Mouse (Mus musculus) lung, adult 2 months (tissue): Measurements from ENCODE around the gene Lgals12. TPM values are rescaled to one million over a fixed set of nuclear protein-coding genes. Genes with fewer than 3 reads are reported as not detected.

Source experiments
- DNase-seq: peaks from one replicate; pipeline ENCODE4 v3.0.0; 2022
- H3K4me1 ChIP-seq: fragments of 200-500 bp; 2 replicates; pipeline ENCODE4 v1.6.1; 2011; ENCODE audit warnings: low read length; ENCODE audit not compliant: control insufficient read depth, insufficient read depth
- H3K4me3 ChIP-seq: fragments of 200-500 bp; replicated peaks from 2 replicates; pipeline ENCODE3; 2011; ENCODE audit warnings: low read depth, mild to moderate bottlenecking, control low read depth, low read length; ENCODE audit errors: extremely low read depth
- CTCF ChIP-seq: fragments of 200-500 bp; IDR thresholded peaks from 2 replicates; pipeline ENCODE4 v1.5.1; 2011; ENCODE audit warnings: mild to moderate bottlenecking, low read length, control low read depth; ENCODE audit not compliant: insufficient read depth
- POLR2A ChIP-seq: fragments of 200-500 bp; IDR thresholded peaks from 2 replicates; pipeline ENCODE4 v1.6.1; 2011; ENCODE audit warnings: low read depth, mild to moderate bottlenecking, control low read depth, low read length, borderline replicate concordance; ENCODE audit errors: extremely low read depth
- WGBS: fragments of 180-500 bp; shearing (Covaris S2); methylation state at CpG from one replicate; pipeline ENCODE4 v1.1.7; 2018; 5-methylcytosine and 5-hydroxymethylcytosine counted together
- polyA plus RNA-seq: library from polyadenylated mRNA; depleted of rRNA; stranded (reverse); fragments of >200 nt; gene quantifications from 2 replicates; pipeline ENCODE4 v1.2.3, GENCODE M21; 2012; rRNA removed

Lgals12 gene
- 3.2 and 6.0 TPM in 2 replicates for polyA plus RNA-seq

GRCm38 (mm10) chr19:7606801-7607689, at the start of gene Lgals12:
Gene Lgals12, minus strand, starts transcription at chr19:7607193.
- H3K4me3 ChIP-seq, result peak within 1 kb of the TSS; percentile 25
- 10% methylated on average over 15 of the region's 15 CpGs for WGBS
- peak; percentile 28 for DNase-seq
- H3K4me1 ChIP-seq, result peaks cover 9% of the 10 kb centered on the region
- TF ChIP-seq POLR2A (no peak), CTCF (no peak)

GRCm38 (mm10) chr19:7648913-7649666, 42.1 kb upstream of the Lgals12 start:
- TF ChIP-seq POLR2A (no peak), CTCF (no peak)
- no peak overlapping the region for H3K4me3 ChIP-seq
- DNase-seq, result no peak
- no peaks in the 10 kb centered on the region for H3K4me1 ChIP-seq
- 79% methylated on average over 8 of the region's 8 CpGs for WGBS

- DNase-seq, result no peak
Observed at GRCm38 (mm10) chr19:7633786-7634185, 26.8 kb upstream of the Lgals12 start.

GRCm38 (mm10) chr19:7633021-7633420, 26.0 kb upstream of the Lgals12 start:
- no peak for DNase-seq
- H3K4me3 ChIP-seq, result no peak overlapping the region
- no peak for TF ChIP-seq CTCF
- no peak for TF ChIP-seq POLR2A
- H3K4me1 ChIP-seq, result no peaks in the 10 kb centered on the region

More at GRCm38 (mm10) chr19:7633786-7634185, 26.8 kb upstream of the Lgals12 start:
- TF ChIP-seq POLR2A (no peak), CTCF (no peak)
- WGBS, result 70% methylated on average over 1 of the region's 1 CpGs
- H3K4me3 ChIP-seq, result no peak overlapping the region
- no peaks in the 10 kb centered on the region for H3K4me1 ChIP-seq

- no peak overlapping the region for H3K4me3 ChIP-seq
- TF ChIP-seq CTCF, result peak; percentile 65
- TF ChIP-seq POLR2A, result no peak
- H3K4me1 ChIP-seq, result no peaks in the 10 kb centered on the region
- WGBS, result 30% methylated on average over 7 of the region's 7 CpGs
- peak; percentile 48 for DNase-seq
Observed at GRCm38 (mm10) chr19:7617696-7618095, 10.7 kb upstream of the Lgals12 start.

GRCm38 (mm10) chr19:7617085-7617484, 10.1 kb upstream of the Lgals12 start:
- DNase-seq, result no peak
- 50% methylated on average over 3 of the region's 3 CpGs for WGBS
- TF ChIP-seq POLR2A (no peak), CTCF (no peak)

GRCm38 (mm10) chr19:7616231-7616930, 9.4 kb upstream of the Lgals12 start:
- Histone ChIP-seq H3K4me1 (0 out of 2 replicates have a peak, but pooled peaks cover 3% of the 10 kb centered on the region), H3K4me3 (no peak overlapping the region)
- DNase-seq, result no peak
- WGBS, result 64% methylated on average over 5 of the region's 5 CpGs
- TF ChIP-seq POLR2A (no peak), CTCF (no peak)

More at GRCm38 (mm10) chr19:7617085-7617484, 10.1 kb upstream of the Lgals12 start:
- Histone ChIP-seq H3K4me1 (0 out of 2 replicates have a peak, but pooled peaks cover under 1% of the 10 kb centered on the region), H3K4me3 (no peak overlapping the region)

- WGBS, result 93% methylated on average over 7 of the region's 7 CpGs
- 0 out of 2 replicates have a peak, but pooled peaks cover 3% of the 10 kb centered on the region for H3K4me1 ChIP-seq
Observed at GRCm38 (mm10) chr19:7613151-7613550, 6.2 kb upstream of the Lgals12 start.

More at GRCm38 (mm10) chr19:7613151-7613550, 6.2 kb upstream of the Lgals12 start:
- H3K4me3 ChIP-seq, result no peak overlapping the region
- no peak for TF ChIP-seq POLR2A
- no peak for TF ChIP-seq CTCF
- DNase-seq, result no peak
